Mouse (Mus musculus) lung, embryonic 14.5 days (tissue): ENCODE data around the gene Dnajb6. TPM values are rescaled to one million over a fixed set of nuclear protein-coding genes. Genes with fewer than 3 reads are reported as not detected.
"Not testable (repeated sequence)": the region's sequence is repeated elsewhere in the genome, so short reads cannot be mapped to it uniquely, and the experiment has no call there.

Experiments used
- ATAC-seq: fragments of 200-750 bp; cut with Nextera tagmentation; 2 replicates; pipeline ENCODE4 v1.8.0; 2017; ENCODE audit warnings: mild to moderate bottlenecking, moderate TSS enrichment, moderate library complexity; ENCODE audit not compliant: insufficient read depth
- DNase-seq: peaks from one replicate; pipeline ENCODE4 v3.0.0-alpha.2; 2015
- H3K27ac ChIP-seq: fragments of 300-500 bp; sonication (generic); 2 replicates; pipeline ENCODE4 v1.5.1; 2014; ENCODE audit warnings: low read depth, mild to moderate bottlenecking, moderate library complexity
- H3K27me3 ChIP-seq: fragments of 300-500 bp; sonication (generic); 2 replicates; pipeline ENCODE4 v1.6.1; 2014; ENCODE audit warnings: low read length, control low read depth; ENCODE audit not compliant: insufficient read depth
- H3K36me3 ChIP-seq: fragments of 300-500 bp; sonication (generic); 2 replicates; pipeline ENCODE4 v1.6.1; 2014; ENCODE audit warnings: control low read depth; ENCODE audit not compliant: insufficient read depth
- H3K4me1 ChIP-seq: fragments of 300-500 bp; sonication (generic); 2 replicates; pipeline ENCODE4 v1.6.1; 2014; ENCODE audit warnings: antibody characterized with exemption, control low read depth; ENCODE audit not compliant: insufficient read depth
- H3K4me2 ChIP-seq: fragments of 300-500 bp; sonication (generic); 2 replicates; pipeline ENCODE4 v1.6.1; 2014; ENCODE audit warnings: mild to moderate bottlenecking
- H3K4me3 ChIP-seq: fragments of 300-500 bp; sonication (generic); 2 replicates; pipeline ENCODE4 v1.5.1; 2014; ENCODE audit warnings: low read depth, low read length
- H3K9ac ChIP-seq: fragments of 300-500 bp; sonication (generic); 2 replicates; pipeline ENCODE4 v1.6.1; 2014
- H3K9me3 ChIP-seq: fragments of 300-500 bp; sonication (generic); 2 replicates; pipeline ENCODE4 v1.6.1; 2016; ENCODE audit warnings: low read depth, low read length, control low read depth
- CTCF ChIP-seq: IDR thresholded peaks from 2 replicates; pipeline ENCODE4 v1.5.1; 2016; ENCODE audit warnings: antibody characterized with exemption, low read depth
- WGBS: fragments of 180-500 bp; shearing (Covaris S2); extraction: QIAGEN DNeasy Blood & Tissue Kit; methylation state at CpG from one replicate; pipeline ENCODE4 v1.1.7; 2014; 5-methylcytosine and 5-hydroxymethylcytosine counted together
- polyA plus RNA-seq: library from polyadenylated mRNA; unstranded; fragments of >200 nt; fragmentation: Nextera tagmentation; extraction: Ambion mirVana; gene quantifications from 2 replicates; pipeline ENCODE4 v1.2.1, GENCODE M21; 2014

Dnajb6 gene
- polyA plus RNA-seq, 1 experiment from 2014 or later, result 143 TPM

GRCm38 (mm10) chr5:29778029-29778428 is 42.5 kb downstream of the Dnajb6 start:
- DNase-seq (no peak), ATAC-seq (no peak)
- Histone ChIP-seq H3K4me3 (no peak overlapping the region), H3K27me3 (no peaks in the 10 kb centered on the region), H3K36me3 (peaks cover 40% of the 10 kb centered on the region), H3K9me3 (no peaks in the 10 kb centered on the region), H3K27ac (no peak overlapping the region), H3K4me2 (no peak overlapping the region), H3K4me1 (no peaks in the 10 kb centered on the region), H3K9ac (no peak overlapping the region)
- TF ChIP-seq CTCF, result no peak
- 85% methylated on average over 6 of the region's 6 CpGs for WGBS

GRCm38 (mm10) chr5:29779733-29780132 is 44.2 kb downstream of the Dnajb6 start:
- not testable (repeated sequence) for H3K27me3 ChIP-seq, H3K9me3 ChIP-seq, H3K9ac ChIP-seq, H3K27ac ChIP-seq, H3K4me2 ChIP-seq, H3K4me3 ChIP-seq, ATAC-seq, H3K4me1 ChIP-seq, DNase-seq
- WGBS, result 86% methylated on average over 8 of the region's 9 CpGs
- peaks cover 35% of the 10 kb centered on the region for H3K36me3 ChIP-seq

GRCm38 (mm10) chr5:29782261-29782660 is 46.8 kb downstream of the Dnajb6 start:
- TF ChIP-seq CTCF, result no peak
- Histone ChIP-seq H3K4me1 (no peaks in the 10 kb centered on the region), H3K36me3 (peaks cover 33% of the 10 kb centered on the region), H3K27me3 (no peaks in the 10 kb centered on the region), H3K9ac (no peak overlapping the region), H3K4me2 (no peak overlapping the region), H3K9me3 (no peaks in the 10 kb centered on the region), H3K4me3 (no peak overlapping the region), H3K27ac (no peak overlapping the region)
- DNase-seq (no peak), ATAC-seq (no peak)
- 95% methylated on average over 3 of the region's 3 CpGs for whole genome bisulfite sequencing

- not testable (repeated sequence) for ATAC-seq
These were observed 49.4 kb downstream of the Dnajb6 start for GRCm38 (mm10) chr5:29784906-29785305.

GRCm38 (mm10) chr5:29785953-29786352 is 50.5 kb downstream of the Dnajb6 start:
- not testable (repeated sequence) for H3K4me3 ChIP-seq, H3K27ac ChIP-seq, H3K9me3 ChIP-seq, H3K4me1 ChIP-seq, ATAC-seq, H3K9ac ChIP-seq, DNase-seq, H3K4me2 ChIP-seq, H3K27me3 ChIP-seq
- H3K36me3 ChIP-seq, result peaks cover 15% of the 10 kb centered on the region; the same call in 1 of the 2 replicates
- 84% methylated on average over 1 of the region's 11 CpGs for WGBS

More at GRCm38 (mm10) chr5:29784906-29785305, 49.4 kb downstream of the Dnajb6 start:
- H3K36me3 ChIP-seq, result peaks cover 15% of the 10 kb centered on the region; the same call in 1 of the 2 replicates
- H3K4me3 ChIP-seq, H3K27me3 ChIP-seq, H3K9me3 ChIP-seq, H3K27ac ChIP-seq, H3K4me2 ChIP-seq, H3K4me1 ChIP-seq, H3K9ac ChIP-seq, DNase-seq: not testable (repeated sequence)
- 82% methylated on average over 8 of the region's 13 CpGs for WGBS

GRCm38 (mm10) chr5:29794933-29795332 is 59.4 kb downstream of the Dnajb6 start:
- ATAC-seq, result not testable (repeated sequence)
- WGBS, result 94% methylated on average over 5 of the region's 8 CpGs

GRCm38 (mm10) chr5:29808940-29809339 is 73.5 kb downstream of the Dnajb6 start:
- WGBS, result 85% methylated on average over 1 of the region's 1 CpGs
- Histone ChIP-seq H3K27ac (no peak overlapping the region), H3K9me3 (no peaks in the 10 kb centered on the region), H3K4me3 (no peak overlapping the region), H3K9ac (no peak overlapping the region), H3K27me3 (no peaks in the 10 kb centered on the region), H3K4me1 (no peaks in the 10 kb centered on the region), H3K4me2 (no peak overlapping the region), H3K36me3 (no peaks in the 10 kb centered on the region)
- no peak for TF ChIP-seq CTCF
- ATAC-seq (no peak), DNase-seq (no peak)

More at GRCm38 (mm10) chr5:29794933-29795332, 59.4 kb downstream of the Dnajb6 start:
- H3K4me1 ChIP-seq, H3K36me3 ChIP-seq, H3K9ac ChIP-seq, H3K27me3 ChIP-seq, H3K4me3 ChIP-seq, DNase-seq, H3K9me3 ChIP-seq, H3K4me2 ChIP-seq, H3K27ac ChIP-seq: not testable (repeated sequence)

GRCm38 (mm10) chr5:29811377-29811921 is 76.0 kb downstream of the Dnajb6 start:
- H3K27me3 ChIP-seq, H3K36me3 ChIP-seq, H3K9me3 ChIP-seq, H3K4me2 ChIP-seq, H3K4me3 ChIP-seq, H3K27ac ChIP-seq, ATAC-seq, DNase-seq, H3K9ac ChIP-seq, H3K4me1 ChIP-seq: not testable (repeated sequence)
- WGBS, result 75% methylated on average over 7 of the region's 7 CpGs
